Mouse (Mus musculus): ENCODE data around the gene Neurl2.
"Not testable (repeated sequence)": the region's sequence is repeated elsewhere in the genome, so short reads cannot be mapped to it uniquely, and the experiment has no call there.

Neurl2 gene

GRCm38 (mm10) chr2:164817206-164817605, 16.1 kb downstream of the Neurl2 start:
- DNase-seq (ENCODE audit: low spot score in 2 of 2) = no peak

GRCm38 (mm10) chr2:164815821-164816220, 17.4 kb downstream of the Neurl2 start:
- DNase-seq (ENCODE audit: low spot score in 2 of 2) = no peak

- no peak for DNase-seq (ENCODE audit: low spot score in 2 of 2)
Measured at GRCm38 (mm10) chr2:164815348-164815747, 17.9 kb downstream of the Neurl2 start.

GRCm38 (mm10) chr2:164813557-164813956, 19.7 kb downstream of the Neurl2 start:
- DNase-seq (ENCODE audit: low spot score in 2 of 2) = no peak

- DNase-seq (ENCODE audit: low spot score in 2 of 2) = no peak
Measured at GRCm38 (mm10) chr2:164806614-164807013, 26.6 kb downstream of the Neurl2 start.

GRCm38 (mm10) chr2:164805332-164805718, 27.9 kb downstream of the Neurl2 start:
- no peak for DNase-seq (ENCODE audit: low spot score in 2 of 2)

- peak; percentile 98 to 99 for DNase-seq (ENCODE audit: low spot score in 2 of 2)
Measured at GRCm38 (mm10) chr2:164804533-164805331, 28.5 kb downstream of the Neurl2 start, which contains the start of the genes Acot8 and Zswim3. Gene Acot8, minus strand, starts transcription at chr2:164804882. Gene Zswim3, plus strand, starts transcription at chr2:164805098.

- no peak for DNase-seq (ENCODE audit: low spot score in 2 of 2)
Measured at GRCm38 (mm10) chr2:164803921-164804313, 29.3 kb downstream of the Neurl2 start.

GRCm38 (mm10) chr2:164803201-164803920, 29.9 kb downstream of the Neurl2 start:
- no peak for DNase-seq (ENCODE audit: low spot score in 2 of 2)

- DNase-seq (ENCODE audit: low spot score in 2 of 2) = no peak
Measured at GRCm38 (mm10) chr2:164800252-164801004, 32.8 kb downstream of the Neurl2 start.

GRCm38 (mm10) chr2:164798554-164798953, 34.7 kb downstream of the Neurl2 start:
- not testable (repeated sequence) for DNase-seq (ENCODE audit: low spot score in 2 of 2)

GRCm38 (mm10) chr2:164795868-164796267, 37.4 kb downstream of the Neurl2 start:
- DNase-seq (ENCODE audit: low spot score in 2 of 2) = no peak

- DNase-seq (ENCODE audit: low spot score in 2 of 2) = peak; percentile 72 to 79
Measured at GRCm38 (mm10) chr2:164794293-164794692, 39.0 kb downstream of the Neurl2 start.

- no peak for DNase-seq (ENCODE audit: low spot score in 2 of 2)
Measured at GRCm38 (mm10) chr2:164793772-164794171, 39.5 kb downstream of the Neurl2 start.

- no peak for DNase-seq (ENCODE audit: low spot score in 2 of 2)
Measured at GRCm38 (mm10) chr2:164793236-164793635, 40.0 kb downstream of the Neurl2 start.

- no peak for DNase-seq (ENCODE audit: low spot score in 2 of 2)
Measured at GRCm38 (mm10) chr2:164792400-164793190, 40.7 kb downstream of the Neurl2 start.

- DNase-seq (ENCODE audit: low spot score in 2 of 2) = no peak
Measured at GRCm38 (mm10) chr2:164791841-164792261, 41.4 kb downstream of the Neurl2 start.

- DNase-seq (ENCODE audit: low spot score in 2 of 2) = no peak
Measured at GRCm38 (mm10) chr2:164790451-164790850, 42.8 kb downstream of the Neurl2 start.

GRCm38 (mm10) chr2:164788411-164788810, 44.8 kb downstream of the Neurl2 start:
- no peak for DNase-seq (ENCODE audit: low spot score in 2 of 2)

GRCm38 (mm10) chr2:164787779-164788178, 45.5 kb downstream of the Neurl2 start:
- no peak for DNase-seq (ENCODE audit: low spot score in 2 of 2)

GRCm38 (mm10) chr2:164787032-164787431, 46.2 kb downstream of the Neurl2 start:
- no peak for DNase-seq (ENCODE audit: low spot score in 2 of 2)
